Mouse (Mus musculus) frontal cortex, postnatal 10 days (tissue): ENCODE data around the gene Frk.
"Not testable (repeated sequence)": the region's sequence is repeated elsewhere in the genome, so short reads cannot be mapped to it uniquely, and the experiment has no call there.

Source experiments
- DNase-seq, 2 experiments: peaks; one replicate each; pipeline ENCODE4 v3.0.0; 2022; ENCODE audit warnings: low spot score in 2 of 2, mixed read lengths in 1 of 2

Frk gene

DNA sequence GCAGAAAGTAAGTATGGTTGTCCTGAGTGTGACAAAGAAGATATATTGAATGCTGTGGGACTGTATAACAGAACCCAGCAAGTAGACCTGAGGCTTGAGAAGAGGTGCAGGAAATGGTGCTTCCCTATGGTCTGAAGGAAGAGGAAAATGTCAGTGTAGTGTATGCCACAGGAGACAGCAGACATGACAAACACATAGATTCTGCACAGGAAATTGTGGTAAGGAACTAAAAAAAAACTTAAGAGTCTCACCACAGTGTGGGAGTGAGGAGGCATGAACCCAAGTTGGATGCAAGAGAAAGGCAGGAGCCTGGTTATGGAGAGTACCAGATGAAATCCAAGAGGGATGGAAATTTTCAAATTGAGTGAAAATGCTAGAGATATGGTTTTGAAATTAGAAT is 132.3 kb downstream of the Frk start:
- no peak for DNase-seq

DNA sequence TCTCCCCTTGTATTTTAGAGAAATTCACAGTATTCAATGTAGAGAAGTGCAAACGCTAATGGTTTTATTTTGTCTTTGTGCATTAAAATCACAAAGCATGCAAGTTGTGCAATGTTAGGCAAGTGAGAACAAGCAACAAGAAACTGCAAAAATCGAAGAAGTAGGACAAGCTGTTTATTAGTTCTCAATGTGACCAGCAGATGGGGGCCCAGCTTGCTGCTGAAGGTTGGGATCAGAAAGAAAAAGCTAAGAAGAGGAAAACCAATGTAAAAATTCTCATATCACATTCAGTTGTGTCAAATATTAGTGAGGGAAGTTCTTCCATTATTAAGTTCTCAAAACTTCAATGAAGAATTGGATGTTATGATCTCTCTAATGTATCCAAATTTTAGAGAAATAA is 134.0 kb downstream of the Frk start:
- peak in 1 of 2 experiments; percentile 6 for DNase-seq

- DNase-seq: no peak
Observed at GRCm38 (mm10) chr10:34618490-34618889, 135.3 kb downstream of the Frk start.

- DNase-seq: not testable (repeated sequence)
Observed at GRCm38 (mm10) chr10:34620540-34620939, 137.3 kb downstream of the Frk start.

DNA sequence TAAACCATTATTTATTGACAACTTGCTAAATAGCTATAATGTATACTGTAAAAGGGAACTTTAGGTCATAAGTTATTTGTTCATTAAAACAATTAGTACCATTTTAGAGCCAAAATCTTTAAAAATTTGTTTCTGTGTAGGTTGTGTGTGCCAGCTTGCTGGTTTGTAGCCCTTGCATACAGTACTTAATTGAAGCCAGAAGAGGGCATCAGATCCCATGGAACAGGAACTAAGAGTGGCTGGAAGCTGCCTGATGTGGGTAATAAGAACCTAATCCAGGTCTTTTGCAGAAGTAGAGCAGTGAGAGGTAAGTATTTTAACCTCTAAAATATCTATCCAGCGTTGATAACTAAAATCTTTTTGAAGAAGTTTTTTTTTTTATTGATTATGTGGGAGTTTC is 155.0 kb downstream of the Frk start:
- no peak for DNase-seq
